Mouse (Mus musculus): ENCODE measurements around the gene Cenpo. TPM values are rescaled to one million over a fixed set of nuclear protein-coding genes. Genes with fewer than 3 reads are reported as not detected.
"Not testable (repeated sequence)": the region's sequence is repeated elsewhere in the genome, so short reads cannot be mapped to it uniquely, and the experiment has no call there.

The Cenpo gene
- polyA plus RNA-seq, 1 experiment from 2014 or later: 11.9 TPM

DNA sequence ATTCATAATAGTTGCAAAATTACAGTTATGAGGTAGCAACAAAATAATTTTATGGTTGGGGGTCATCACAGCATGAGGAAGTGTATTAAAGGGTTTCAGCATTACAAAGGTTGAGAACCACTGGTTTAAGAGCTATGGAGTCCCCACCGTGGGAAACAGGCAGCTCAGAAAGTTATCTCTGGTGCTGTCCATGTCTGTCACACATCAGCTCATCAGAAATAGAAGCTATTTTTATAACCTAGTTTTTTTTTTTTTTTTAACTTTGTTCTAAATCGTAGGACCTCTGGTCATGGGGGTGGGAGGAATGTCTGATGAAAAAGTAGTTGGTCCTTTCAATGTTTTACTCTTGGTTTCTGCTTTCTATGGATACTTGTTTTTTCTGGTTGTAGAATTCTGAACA, 9.7 kb upstream of the Cenpo start:
- DNase-seq (ENCODE audit: low spot score): no peak
- Histone ChIP-seq H3K36me3 (ENCODE audit: control insufficient read depth, insufficient read depth, low read length) (peaks cover 10% of the 10 kb centered on the region; the same call in 1 of the 2 replicates), H3K4me3 (ENCODE audit: low read depth, low read length) (no peak overlapping the region), H3K9ac (ENCODE audit: low read depth, low read length) (no peak overlapping the region), H3K4me1 (ENCODE audit: control insufficient read depth, insufficient read depth, low read length) (no peaks in the 10 kb centered on the region), H3K27me3 (replicated peaks; ENCODE audit: control insufficient read depth, insufficient read depth, low read length) (no peaks in the 10 kb centered on the region), H3K27ac (replicated peaks; ENCODE audit: low read depth, low read length) (no peak overlapping the region), H3K4me2 (ENCODE audit: low read depth, low read length) (no peak overlapping the region), H3K9me3 (ENCODE audit: control insufficient read depth, low read length) (no peaks in the 10 kb centered on the region)
- 81% methylated on average over 2 of the region's 2 CpGs for WGBS
- ATAC-seq (ENCODE audit: low read depth): no peak

- not testable (repeated sequence) for H3K9me3 ChIP-seq (ENCODE audit: control insufficient read depth, low read length); H3K9ac ChIP-seq (ENCODE audit: low read depth, low read length); H3K4me1 ChIP-seq (ENCODE audit: control insufficient read depth, insufficient read depth, low read length); H3K27ac ChIP-seq (replicated peaks; ENCODE audit: low read depth, low read length); H3K27me3 ChIP-seq (replicated peaks; ENCODE audit: control insufficient read depth, insufficient read depth, low read length); H3K4me2 ChIP-seq (ENCODE audit: low read depth, low read length); H3K4me3 ChIP-seq (ENCODE audit: low read depth, low read length); ATAC-seq (ENCODE audit: low read depth); DNase-seq (ENCODE audit: low spot score); H3K36me3 ChIP-seq (ENCODE audit: control insufficient read depth, insufficient read depth, low read length)
- 80% methylated on average over 6 of the region's 8 CpGs for WGBS
These were observed 6.2 kb upstream of the Cenpo start for GRCm38 (mm10) chr12:4240281-4240680.

DNA sequence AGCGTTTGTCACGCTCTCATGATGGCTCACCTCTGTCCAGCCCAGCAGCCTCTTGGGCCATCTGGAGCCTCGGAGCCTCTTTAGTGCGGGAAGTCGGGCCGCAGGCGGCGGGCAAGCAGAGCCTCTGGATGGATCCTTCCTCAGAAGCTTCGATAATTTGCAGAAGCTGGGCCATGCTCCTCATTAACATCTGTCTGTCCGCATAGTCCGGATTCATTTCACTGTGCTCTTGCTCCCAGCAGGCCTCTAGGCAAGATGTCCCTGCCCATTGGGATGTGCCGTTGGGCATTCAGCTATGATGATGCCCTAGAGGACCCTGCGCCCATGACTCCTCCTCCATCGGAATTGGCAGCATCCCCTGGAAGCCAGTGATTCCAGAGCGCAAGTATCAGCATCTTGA, 3.4 kb upstream of the Cenpo start:
- ATAC-seq (ENCODE audit: low read depth) (no peak), DNase-seq (ENCODE audit: low spot score) (no peak)
- Histone ChIP-seq H3K27ac (replicated peaks; ENCODE audit: low read depth, low read length) (no peak overlapping the region), H3K9ac (ENCODE audit: low read depth, low read length) (no peak overlapping the region), H3K9me3 (ENCODE audit: control insufficient read depth, low read length) (no peaks in the 10 kb centered on the region), H3K4me1 (ENCODE audit: control insufficient read depth, insufficient read depth, low read length) (0 out of 2 replicates have a peak, but pooled peaks cover 7% of the 10 kb centered on the region), H3K36me3 (ENCODE audit: control insufficient read depth, insufficient read depth, low read length) (0 out of 2 replicates have a peak, but pooled peaks cover 8% of the 10 kb centered on the region), H3K27me3 (replicated peaks; ENCODE audit: control insufficient read depth, insufficient read depth, low read length) (no peaks in the 10 kb centered on the region), H3K4me2 (ENCODE audit: low read depth, low read length) (no peak overlapping the region), H3K4me3 (ENCODE audit: low read depth, low read length) (no peak overlapping the region)
- 96% methylated on average over 15 of the region's 15 CpGs for WGBS

DNA sequence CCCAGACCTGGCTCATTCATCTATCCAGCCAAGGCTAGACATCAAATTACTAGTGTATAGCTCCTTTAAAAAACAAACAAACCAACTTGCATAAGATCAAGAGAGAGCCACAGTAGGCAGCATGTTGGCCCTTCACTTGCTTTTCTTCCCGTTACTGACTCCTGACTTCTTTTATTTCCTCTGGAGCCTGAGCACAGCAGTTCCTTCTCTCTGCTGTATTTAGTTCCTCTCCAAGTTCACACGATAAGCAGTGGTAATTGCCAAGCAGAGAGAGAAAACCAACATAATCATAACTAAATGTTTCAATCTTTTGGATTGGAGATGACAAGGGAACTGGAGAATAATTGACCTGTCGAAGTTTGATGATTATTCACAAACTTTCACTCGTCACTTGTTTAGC, 1.3 kb downstream of the Cenpo start:
- H3K36me3 ChIP-seq (ENCODE audit: control insufficient read depth, insufficient read depth, low read length): peaks cover 33% of the 10 kb centered on the region
- H3K4me3 ChIP-seq (ENCODE audit: low read depth, low read length): peak overlapping the region; percentile 71
- H3K9ac ChIP-seq (ENCODE audit: low read depth, low read length): peak overlapping the region; percentile 72
- H3K9me3 ChIP-seq (ENCODE audit: control insufficient read depth, low read length): no peaks in the 10 kb centered on the region
- WGBS: 38% methylated on average over 4 of the region's 4 CpGs
- H3K4me2 ChIP-seq (ENCODE audit: low read depth, low read length): peak overlapping the region; percentile 70
- H3K27me3 ChIP-seq (replicated peaks; ENCODE audit: control insufficient read depth, insufficient read depth, low read length): no peaks in the 10 kb centered on the region
- no peak overlapping the region for H3K27ac ChIP-seq (replicated peaks; ENCODE audit: low read depth, low read length)
- H3K4me1 ChIP-seq (ENCODE audit: control insufficient read depth, insufficient read depth, low read length): 0 out of 2 replicates have a peak, but pooled peaks cover 8% of the 10 kb centered on the region
- DNase-seq (ENCODE audit: low spot score) (no peak), ATAC-seq (ENCODE audit: low read depth) (no peak)

- WGBS: 94% methylated on average over 7 of the region's 7 CpGs
- no peak overlapping the region for H3K27ac ChIP-seq (replicated peaks; ENCODE audit: low read depth, low read length)
- no peaks in the 10 kb centered on the region for H3K9me3 ChIP-seq (ENCODE audit: control insufficient read depth, low read length)
- no peak overlapping the region for H3K9ac ChIP-seq (ENCODE audit: low read depth, low read length)
- ATAC-seq (ENCODE audit: low read depth) (no peak), DNase-seq (ENCODE audit: low spot score) (no peak)
- H3K27me3 ChIP-seq (replicated peaks; ENCODE audit: control insufficient read depth, insufficient read depth, low read length): no peaks in the 10 kb centered on the region
- H3K36me3 ChIP-seq (ENCODE audit: control insufficient read depth, insufficient read depth, low read length): peaks cover 49% of the 10 kb centered on the region
- 0 out of 2 replicates have a peak, but pooled peaks cover 8% of the 10 kb centered on the region for H3K4me1 ChIP-seq (ENCODE audit: control insufficient read depth, insufficient read depth, low read length)
- no peak overlapping the region for H3K4me2 ChIP-seq (ENCODE audit: low read depth, low read length)
- H3K4me3 ChIP-seq (ENCODE audit: low read depth, low read length): no peak overlapping the region
These were observed 3.9 kb downstream of the Cenpo start for GRCm38 (mm10) chr12:4230156-4230555.

DNA sequence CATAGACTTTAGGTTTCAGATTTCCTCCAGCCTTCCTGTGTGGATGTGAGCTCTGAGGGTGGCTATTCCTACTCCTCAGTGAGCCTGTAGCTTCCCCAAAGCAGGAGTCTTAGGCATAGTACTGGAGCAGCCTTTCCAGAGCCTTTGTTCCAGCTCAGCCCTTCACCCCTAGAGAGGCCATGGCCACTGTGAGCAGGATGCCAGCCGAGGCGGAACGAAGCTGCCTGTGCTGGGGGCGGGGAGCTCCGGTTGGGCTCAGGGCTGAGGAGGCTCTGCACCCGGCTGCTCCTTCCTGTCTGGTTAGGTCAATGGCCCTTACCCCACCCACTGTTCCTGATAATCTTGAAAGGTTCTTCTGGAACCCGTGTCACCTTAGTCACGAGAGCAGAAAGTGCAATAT, 21.2 kb downstream of the Cenpo start:
- 49% methylated on average over 8 of the region's 8 CpGs for WGBS
- no peaks in the 10 kb centered on the region for H3K27me3 ChIP-seq (replicated peaks; ENCODE audit: control insufficient read depth, insufficient read depth, low read length)
- no peaks in the 10 kb centered on the region for H3K4me1 ChIP-seq (ENCODE audit: control insufficient read depth, insufficient read depth, low read length)
- H3K4me2 ChIP-seq (ENCODE audit: low read depth, low read length): no peak overlapping the region
- no peak overlapping the region for H3K27ac ChIP-seq (replicated peaks; ENCODE audit: low read depth, low read length)
- no peak overlapping the region for H3K9ac ChIP-seq (ENCODE audit: low read depth, low read length)
- H3K4me3 ChIP-seq (ENCODE audit: low read depth, low read length): no peak overlapping the region
- peaks cover 81% of the 10 kb centered on the region for H3K36me3 ChIP-seq (ENCODE audit: control insufficient read depth, insufficient read depth, low read length)
- DNase-seq (ENCODE audit: low spot score) (no peak), ATAC-seq (ENCODE audit: low read depth) (peak; percentile 60; the same call in 1 of the 2 replicates)
- no peaks in the 10 kb centered on the region for H3K9me3 ChIP-seq (ENCODE audit: control insufficient read depth, low read length)

DNA sequence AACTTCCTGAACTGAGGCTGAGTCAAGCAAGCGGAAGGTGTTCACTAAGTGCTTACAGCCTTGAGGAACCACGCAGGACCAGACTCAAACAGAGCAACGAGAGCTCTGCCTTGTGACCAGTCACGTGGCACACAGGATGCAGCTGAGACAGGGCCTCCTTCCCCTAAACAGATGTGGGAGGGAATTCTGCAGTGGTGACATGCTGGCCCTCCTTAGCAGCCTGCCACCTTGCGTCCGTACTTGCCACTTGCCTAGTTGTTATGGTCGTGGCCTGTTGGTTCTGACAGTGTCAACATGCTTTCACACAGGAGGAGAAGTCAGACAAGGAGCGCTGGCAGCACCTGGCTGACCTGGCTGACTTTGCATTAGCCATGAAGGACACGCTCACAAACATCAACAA, 22.9 kb downstream of the Cenpo start:
- 92% methylated on average over 9 of the region's 9 CpGs for WGBS
- H3K4me3 ChIP-seq (ENCODE audit: low read depth, low read length): no peak overlapping the region
- no peaks in the 10 kb centered on the region for H3K9me3 ChIP-seq (ENCODE audit: control insufficient read depth, low read length)
- H3K4me2 ChIP-seq (ENCODE audit: low read depth, low read length): no peak overlapping the region
- no peaks in the 10 kb centered on the region for H3K4me1 ChIP-seq (ENCODE audit: control insufficient read depth, insufficient read depth, low read length)
- no peak overlapping the region for H3K9ac ChIP-seq (ENCODE audit: low read depth, low read length)
- ATAC-seq (ENCODE audit: low read depth) (no peak), DNase-seq (ENCODE audit: low spot score) (no peak)
- no peak overlapping the region for H3K27ac ChIP-seq (replicated peaks; ENCODE audit: low read depth, low read length)
- H3K36me3 ChIP-seq (ENCODE audit: control insufficient read depth, insufficient read depth, low read length): peaks cover 87% of the 10 kb centered on the region
- no peaks in the 10 kb centered on the region for H3K27me3 ChIP-seq (replicated peaks; ENCODE audit: control insufficient read depth, insufficient read depth, low read length)

DNA sequence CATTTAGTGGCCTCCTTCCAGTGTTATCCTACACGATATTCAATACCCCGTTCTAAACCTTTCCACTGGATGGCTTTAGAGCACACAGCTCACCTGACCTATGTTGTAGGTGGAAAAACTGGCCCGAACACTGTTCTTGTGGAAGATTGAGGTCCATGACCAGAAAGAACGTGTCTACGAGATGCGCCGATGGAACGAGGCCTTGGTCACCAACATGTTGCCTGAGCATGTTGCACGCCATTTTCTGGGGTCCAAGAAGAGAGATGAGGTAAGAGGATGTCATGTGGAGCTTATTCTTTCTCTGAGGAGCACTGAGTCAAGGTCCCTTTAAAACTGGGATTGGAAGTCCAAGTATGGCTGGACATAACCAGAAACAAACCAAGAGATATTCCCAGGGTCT, 24.9 kb downstream of the Cenpo start:
- ATAC-seq (ENCODE audit: low read depth): no peak

GRCm38 (mm10) chr12:4208405-4209133, 25.5 kb downstream of the Cenpo start:
- WGBS: 79% methylated on average over 9 of the region's 15 CpGs

More for the DNA sequence above, 24.9 kb downstream of the Cenpo start:
- Histone ChIP-seq H3K9me3 (ENCODE audit: control insufficient read depth, low read length) (no peaks in the 10 kb centered on the region), H3K4me2 (ENCODE audit: low read depth, low read length) (no peak overlapping the region), H3K9ac (ENCODE audit: low read depth, low read length) (no peak overlapping the region), H3K27me3 (replicated peaks; ENCODE audit: control insufficient read depth, insufficient read depth, low read length) (no peaks in the 10 kb centered on the region), H3K27ac (replicated peaks; ENCODE audit: low read depth, low read length) (no peak overlapping the region), H3K36me3 (ENCODE audit: control insufficient read depth, insufficient read depth, low read length) (peaks cover 85% of the 10 kb centered on the region), H3K4me1 (ENCODE audit: control insufficient read depth, insufficient read depth, low read length) (no peaks in the 10 kb centered on the region), H3K4me3 (ENCODE audit: low read depth, low read length) (no peak overlapping the region)
- 93% methylated on average over 9 of the region's 9 CpGs for WGBS
- DNase-seq (ENCODE audit: low spot score): no peak

More at GRCm38 (mm10) chr12:4208405-4209133, 25.5 kb downstream of the Cenpo start:
- Histone ChIP-seq H3K36me3 (ENCODE audit: control insufficient read depth, insufficient read depth, low read length) (peaks cover 84% of the 10 kb centered on the region), H3K4me2 (ENCODE audit: low read depth, low read length) (no peak overlapping the region), H3K27ac (replicated peaks; ENCODE audit: low read depth, low read length) (no peak overlapping the region), H3K9me3 (ENCODE audit: control insufficient read depth, low read length) (no peaks in the 10 kb centered on the region), H3K27me3 (replicated peaks; ENCODE audit: control insufficient read depth, insufficient read depth, low read length) (no peaks in the 10 kb centered on the region), H3K9ac (ENCODE audit: low read depth, low read length) (no peak overlapping the region), H3K4me3 (ENCODE audit: low read depth, low read length) (no peak overlapping the region), H3K4me1 (ENCODE audit: control insufficient read depth, insufficient read depth, low read length) (no peaks in the 10 kb centered on the region)
- peak; percentile 61 for DNase-seq (ENCODE audit: low spot score)
- 0 out of 2 replicates have a peak, but pooled peaks have one; percentile 19 for ATAC-seq (ENCODE audit: low read depth)

All from embryonic facial prominence, embryonic 14.5 days (tissue).